Mouse (Mus musculus) kidney, postnatal 14 days (tissue): ENCODE results near the gene Nav2.

Source experiments
- DNase-seq: peaks from one replicate; pipeline ENCODE4 v3.0.0; 2022; ENCODE audit warnings: mixed read lengths

Gene Nav2

DNA sequence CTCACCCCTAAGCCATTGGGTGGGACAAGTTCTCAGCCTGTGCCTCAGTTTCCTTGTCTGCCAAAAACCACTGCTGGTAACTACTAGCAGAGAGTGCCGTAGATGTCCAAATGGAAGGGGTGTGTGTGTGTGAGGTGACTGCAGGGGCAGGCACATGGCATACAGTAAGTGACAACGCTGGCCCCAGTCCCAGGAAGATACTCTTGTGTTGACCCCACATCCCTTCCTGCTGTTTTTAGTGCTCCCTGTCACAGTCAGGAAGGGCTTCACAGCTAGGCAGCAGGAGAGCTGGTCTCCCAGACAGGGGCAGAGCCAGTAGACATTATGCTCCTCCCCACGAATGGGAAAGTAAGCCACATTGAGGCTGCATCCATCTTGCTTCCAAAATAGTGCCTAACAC lies 264.4 kb downstream of the Nav2 start:
- DNase-seq, result peak; percentile 26

DNA sequence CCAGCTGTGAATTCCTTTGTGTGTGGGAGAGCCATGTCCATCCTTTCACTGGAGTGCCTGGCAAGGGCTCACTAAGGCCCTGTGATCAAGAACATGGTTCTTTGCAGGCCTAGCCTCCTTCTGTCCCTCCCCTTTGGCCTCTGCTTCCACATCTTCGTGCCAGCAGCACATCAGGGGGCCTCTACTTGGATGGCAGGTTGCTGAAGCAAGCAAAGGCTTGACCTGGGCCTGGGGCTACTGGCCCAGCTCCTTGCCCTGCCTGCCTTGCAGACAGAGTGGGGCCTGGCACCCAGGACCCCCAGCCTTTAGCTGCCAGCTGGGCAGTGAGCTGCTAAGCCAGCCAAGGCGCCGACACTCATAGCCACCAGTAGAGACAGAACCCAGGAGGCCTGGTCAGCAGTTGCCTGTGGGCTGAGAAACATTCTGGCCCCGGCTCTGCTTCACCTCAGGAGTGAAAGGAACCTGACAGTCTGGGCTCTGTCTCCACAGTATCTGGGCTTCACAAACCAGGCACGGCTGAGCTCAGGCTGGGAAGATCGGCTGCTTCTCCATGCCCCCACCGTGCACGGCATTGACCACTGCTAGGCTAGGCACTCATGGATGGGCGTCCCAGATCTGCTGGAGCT lies 267.4 kb downstream of the Nav2 start:
- no peak for DNase-seq

DNA sequence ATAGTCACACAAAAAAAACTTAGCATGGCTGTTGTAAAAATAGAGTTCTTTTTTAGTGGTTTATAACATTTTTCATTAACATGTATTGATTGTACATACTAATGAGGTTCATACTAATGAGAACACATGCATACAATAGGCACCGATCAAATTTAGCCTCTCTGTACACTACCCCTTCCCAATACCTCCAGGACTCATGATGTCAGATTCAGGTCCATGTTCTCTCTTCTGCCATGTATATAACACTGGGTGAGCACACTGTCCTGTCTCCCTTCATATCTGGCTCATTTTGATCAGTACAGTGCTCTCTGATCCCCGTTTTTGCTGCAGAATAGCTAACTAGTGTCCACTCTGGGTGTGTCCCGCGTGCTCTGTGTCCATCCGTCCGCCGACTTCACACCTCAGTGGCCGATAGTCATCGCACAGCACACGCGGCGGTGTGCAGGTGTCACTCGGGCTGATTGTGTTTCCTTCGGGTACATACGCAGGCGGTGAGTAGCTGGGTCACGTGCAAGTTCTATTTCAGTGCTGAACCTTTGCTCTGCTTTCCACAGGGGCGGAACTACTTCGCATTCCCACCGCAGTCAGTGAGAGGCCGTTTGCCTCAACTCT lies 268.2 kb downstream of the Nav2 start:
- DNase-seq, result peak; percentile 16

DNA sequence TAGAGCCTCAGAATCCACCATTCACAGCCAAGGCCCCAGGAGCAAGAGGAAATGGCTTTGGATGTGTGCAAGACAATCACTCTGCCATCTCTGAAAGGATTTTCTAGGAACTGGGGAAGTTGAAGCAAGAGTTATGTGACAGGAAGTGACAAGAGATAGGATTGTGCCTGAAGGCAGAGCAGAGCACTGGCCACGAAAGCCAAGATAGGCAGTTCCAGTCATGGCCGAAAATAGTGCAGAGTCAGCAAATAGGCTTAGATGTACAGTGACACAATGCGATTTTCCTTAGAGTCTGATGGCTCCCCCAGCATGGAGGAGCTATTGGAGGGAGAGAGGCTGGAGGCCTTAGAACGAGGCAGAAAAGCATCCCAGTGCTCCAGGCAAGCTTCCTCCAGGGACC lies 269.7 kb downstream of the Nav2 start:
- no peak for DNase-seq

DNA sequence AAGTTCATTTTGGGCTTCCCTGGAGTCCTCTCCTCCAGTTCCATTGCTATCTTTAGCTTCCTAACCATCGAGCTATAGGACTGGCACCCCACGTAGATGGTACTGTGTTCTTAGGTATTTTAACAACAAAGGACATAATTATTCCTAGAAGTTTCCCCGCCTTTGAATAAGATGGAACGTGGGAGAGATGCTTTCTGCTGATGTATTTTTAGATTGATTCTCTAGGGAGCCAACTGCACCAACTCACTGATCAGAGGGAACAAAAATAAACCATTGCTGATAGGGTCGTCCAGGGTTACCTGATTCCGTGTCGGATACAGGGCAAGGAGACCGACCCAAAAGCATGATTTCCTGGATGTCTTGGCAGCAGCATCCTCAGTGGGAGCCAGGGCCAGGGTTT lies 272.5 kb downstream of the Nav2 start:
- DNase-seq, result no peak

DNA sequence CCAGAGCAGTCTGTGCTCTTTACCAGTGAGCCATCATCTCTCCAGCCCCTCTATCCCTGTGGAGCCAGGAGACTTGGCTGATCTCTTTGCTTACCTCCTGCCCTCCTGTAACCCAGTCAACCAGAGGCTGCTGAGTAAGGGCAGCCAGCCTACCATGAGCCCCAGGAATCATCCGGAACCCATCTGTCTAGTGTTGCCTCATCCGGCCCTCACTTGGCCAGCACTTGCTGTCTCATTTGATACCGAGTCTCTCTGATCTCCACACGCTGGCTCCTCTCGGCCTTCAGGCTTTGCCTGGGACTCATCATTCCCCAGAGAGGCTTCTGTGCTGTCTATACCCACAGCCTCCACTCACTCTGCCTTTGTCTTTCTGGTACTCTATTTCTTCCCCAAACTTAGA lies 273.9 kb downstream of the Nav2 start:
- no peak for DNase-seq

DNA sequence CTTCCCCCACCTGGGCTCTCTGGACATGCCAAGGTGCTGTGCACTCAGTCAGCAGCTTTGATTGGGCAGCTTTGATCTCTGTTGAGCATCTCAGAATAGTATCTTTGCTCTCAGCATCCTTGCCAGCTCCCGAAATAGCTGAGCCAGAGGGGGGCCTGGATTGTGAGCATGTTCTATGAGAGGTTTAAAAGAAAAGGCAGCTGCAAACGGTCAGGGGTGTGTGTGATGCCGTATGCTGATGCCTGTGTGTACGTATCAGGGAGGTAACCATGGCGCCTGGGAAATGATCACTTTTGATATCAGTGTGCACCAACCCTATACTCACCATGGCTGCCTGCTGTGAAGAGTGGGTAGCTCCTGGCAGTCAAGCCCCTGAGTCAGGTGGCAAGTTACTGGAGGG lies 275.2 kb downstream of the Nav2 start:
- DNase-seq, result no peak

DNA sequence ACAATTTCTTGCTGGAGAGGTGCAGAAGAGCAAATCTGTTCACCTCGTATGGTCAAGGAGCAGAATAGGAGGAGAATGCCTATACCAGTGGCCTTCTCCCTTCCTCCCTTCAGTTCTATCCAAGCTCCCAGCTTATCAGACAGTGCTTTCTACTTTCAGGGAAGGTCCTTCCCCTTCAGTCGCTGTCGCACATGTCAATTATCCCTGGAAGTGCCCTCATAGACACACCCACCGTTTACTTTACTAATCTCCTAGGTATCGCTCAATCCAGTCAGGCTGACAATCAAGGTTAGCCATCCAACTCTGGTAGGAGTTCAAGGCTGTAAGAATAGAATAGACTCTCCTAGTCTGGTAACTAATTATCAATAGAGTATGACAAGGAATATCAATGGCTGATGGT lies 277.5 kb downstream of the Nav2 start:
- no peak for DNase-seq

DNA sequence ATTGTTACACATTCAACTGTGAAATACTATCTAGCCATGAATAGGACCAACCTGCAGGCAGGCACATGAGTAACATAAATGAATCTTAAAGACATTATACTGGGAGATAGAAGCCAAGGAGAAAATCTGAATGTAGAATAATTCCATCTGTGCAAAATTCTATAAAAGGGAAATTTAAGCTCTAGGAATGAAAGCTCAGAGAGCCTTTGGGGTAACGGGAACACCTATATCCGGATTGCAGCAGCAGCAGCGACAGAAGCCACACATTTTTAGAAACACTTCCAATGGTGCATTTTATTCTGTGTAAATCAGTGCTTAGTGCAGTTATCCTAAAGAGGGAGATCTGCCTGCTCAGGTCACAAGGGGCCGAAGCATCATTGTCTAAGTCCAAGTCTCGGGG lies 280.8 kb downstream of the Nav2 start:
- DNase-seq, result no peak

DNA sequence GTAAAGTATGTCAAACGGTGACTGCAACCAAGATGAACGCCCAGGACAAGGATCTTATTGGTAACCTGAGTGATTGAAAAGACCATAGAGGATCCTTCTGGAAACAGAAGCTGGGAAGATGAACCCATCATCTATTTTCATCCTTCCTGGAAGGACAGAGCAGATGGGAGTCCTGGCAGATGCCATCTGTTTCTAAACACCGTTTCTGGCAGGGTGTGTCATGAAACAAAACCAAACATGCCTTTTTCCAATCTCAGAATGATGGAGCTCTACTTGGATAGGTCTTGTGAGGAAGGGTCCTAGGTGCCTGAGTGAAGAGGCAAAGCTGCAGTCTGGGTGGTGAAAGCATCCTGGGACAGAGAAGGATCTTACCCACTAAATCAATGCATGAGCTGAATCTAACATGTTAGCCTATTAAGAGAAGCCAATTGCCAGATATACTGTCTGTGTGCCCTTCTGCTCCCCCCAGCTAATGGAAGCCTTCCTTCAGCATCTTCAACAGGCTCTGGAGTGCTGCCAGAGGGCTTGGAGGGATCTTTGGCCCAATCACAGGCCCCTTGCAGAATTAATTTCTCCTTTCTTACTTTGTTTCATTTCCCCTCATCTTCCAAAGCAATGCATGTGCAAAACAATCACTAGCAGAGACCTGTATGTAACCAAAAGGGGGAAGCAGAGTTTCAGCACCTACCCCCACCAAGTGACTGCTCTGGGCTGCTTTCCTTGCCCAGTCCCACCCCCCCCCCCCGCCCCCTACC lies 281.9 kb downstream of the Nav2 start:
- no peak for DNase-seq

DNA sequence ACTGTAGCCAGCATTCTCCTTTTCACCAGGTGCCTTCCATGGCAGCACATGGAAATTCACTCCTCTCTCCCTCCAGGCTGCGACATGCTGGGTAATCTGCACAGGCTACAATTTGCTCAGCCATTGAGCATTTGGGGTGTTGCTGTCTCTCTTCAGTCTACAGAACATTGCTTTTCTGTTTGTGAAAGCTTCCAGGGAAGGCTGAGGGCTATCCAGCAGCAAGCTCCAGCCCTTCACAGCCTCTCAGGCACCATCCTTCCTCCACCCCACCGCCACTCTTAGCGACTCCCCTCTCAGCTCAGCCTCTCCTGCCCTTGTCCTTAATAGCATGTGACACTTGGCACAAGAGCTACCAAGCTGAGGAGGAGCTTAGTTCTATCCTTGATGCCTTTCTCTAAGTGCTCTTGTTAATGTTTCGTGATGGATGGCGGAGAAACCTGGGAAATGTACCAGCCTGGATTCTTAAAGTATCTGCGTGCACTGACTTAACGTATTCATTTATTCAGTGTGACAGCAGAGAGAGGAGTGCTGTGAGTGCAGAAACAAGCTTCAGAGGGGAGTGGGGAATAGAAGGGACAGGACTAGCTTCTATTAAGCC lies 282.7 kb downstream of the Nav2 start:
- DNase-seq, result no peak

DNA sequence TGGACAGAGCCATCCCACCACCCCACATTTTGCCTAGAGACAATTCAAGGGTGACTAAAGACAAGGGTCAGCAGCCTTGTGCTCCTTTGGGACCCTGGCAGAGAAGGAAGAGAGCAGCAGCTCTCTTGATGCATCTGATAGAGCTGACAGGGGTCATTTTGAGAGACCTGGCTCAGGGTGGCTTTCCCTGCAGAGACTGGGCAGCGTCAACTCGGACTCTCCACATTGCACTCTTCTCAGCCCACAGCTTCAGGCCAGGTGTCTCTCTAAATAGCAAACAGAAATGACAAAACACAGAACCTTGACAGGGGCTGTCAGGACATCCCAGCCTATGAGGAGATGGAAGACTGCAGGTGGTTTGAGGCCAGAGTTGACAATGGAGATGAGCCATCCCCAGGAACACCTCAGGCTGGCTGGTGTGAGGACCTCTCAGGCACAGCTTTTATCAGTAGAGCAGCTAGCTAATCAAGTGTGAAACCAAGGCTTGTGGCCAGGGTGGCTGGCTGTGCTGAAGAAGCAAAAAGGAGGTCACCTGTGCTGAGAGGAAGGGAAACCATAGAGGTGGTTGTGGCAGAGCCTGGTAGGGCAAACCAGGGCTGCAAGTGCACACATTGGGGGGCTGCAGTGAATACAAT lies 283.7 kb downstream of the Nav2 start:
- no peak for DNase-seq

DNA sequence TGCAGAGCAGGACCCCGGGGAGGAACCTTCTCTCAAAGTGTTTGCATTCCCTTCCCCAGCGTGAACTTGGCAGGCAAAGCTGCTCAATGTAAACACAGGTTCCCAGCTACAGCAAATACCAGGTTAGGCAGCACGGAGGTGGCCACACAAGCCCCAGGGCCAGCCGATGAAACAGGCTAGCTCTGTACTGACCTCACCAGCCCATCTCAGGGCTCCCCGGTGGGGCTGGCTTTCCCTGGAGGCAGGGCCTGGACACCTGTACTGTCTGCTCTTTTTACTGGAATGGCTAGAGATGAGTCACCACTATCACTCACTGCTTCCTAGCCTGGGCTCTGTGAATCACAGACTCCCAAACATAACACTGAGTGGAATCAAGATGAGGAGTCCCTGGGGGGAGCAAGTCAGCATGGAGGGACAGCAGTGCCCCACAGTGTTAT lies 287.2 kb downstream of the Nav2 start:
- DNase-seq, result no peak

DNA sequence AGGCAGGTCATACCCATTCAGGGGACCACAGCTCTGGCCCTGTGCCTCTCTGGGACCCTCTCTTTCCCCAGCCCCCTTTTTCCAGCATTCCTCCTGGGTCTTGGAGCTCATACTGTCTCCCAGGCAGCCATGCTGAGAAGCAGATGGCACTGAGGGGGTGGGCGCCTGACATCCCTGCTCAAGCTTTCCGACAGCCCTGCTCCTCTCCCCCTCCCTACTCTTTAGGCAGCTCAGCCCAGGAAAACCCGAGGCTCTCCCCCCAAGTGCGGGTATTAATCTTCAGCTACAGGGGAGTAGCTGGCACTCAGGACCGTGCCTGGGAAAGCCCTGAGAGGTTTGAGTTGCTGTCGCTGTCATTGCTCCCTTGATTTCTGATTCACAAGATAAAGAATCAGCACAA lies 290.9 kb downstream of the Nav2 start:
- DNase-seq, result no peak

DNA sequence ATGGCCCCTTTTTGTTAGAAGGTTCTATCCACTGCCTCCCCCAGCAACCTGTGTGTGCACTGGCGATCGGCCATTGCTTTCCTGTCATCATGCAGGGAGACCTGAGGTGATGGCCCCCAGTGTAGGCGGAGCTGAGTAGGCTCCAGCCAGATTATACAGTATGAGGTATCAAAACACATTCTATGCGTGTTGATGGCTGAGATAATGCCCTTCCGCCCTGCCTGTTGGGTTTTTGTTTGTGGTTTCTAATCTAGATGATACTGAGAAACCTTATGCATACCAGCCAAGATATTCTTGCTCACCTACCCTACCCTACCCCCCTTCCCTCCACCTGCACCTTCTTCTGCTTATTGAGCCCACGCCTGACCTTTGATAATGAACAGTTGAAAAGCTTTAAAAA lies 291.8 kb downstream of the Nav2 start:
- no peak for DNase-seq

DNA sequence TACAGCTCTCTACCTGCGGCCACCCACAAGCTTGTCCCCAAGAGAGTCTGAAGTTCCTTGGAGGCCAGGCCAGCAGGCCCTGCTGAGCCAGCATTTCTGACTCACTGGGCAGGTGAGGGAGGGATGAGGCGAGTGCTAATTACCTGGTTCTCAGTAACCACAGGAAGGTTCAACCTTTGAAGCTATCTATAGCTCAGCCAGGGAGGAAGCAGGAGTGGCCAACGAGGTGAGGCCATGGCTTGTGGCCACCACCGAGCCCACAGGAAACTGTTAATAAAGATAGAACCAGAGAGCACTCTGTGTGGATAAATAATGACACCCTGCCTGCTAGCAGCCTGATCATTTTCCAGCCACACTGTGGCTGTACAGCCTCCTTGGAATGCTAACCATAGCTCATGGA lies 294.5 kb downstream of the Nav2 start:
- DNase-seq, result no peak

DNA sequence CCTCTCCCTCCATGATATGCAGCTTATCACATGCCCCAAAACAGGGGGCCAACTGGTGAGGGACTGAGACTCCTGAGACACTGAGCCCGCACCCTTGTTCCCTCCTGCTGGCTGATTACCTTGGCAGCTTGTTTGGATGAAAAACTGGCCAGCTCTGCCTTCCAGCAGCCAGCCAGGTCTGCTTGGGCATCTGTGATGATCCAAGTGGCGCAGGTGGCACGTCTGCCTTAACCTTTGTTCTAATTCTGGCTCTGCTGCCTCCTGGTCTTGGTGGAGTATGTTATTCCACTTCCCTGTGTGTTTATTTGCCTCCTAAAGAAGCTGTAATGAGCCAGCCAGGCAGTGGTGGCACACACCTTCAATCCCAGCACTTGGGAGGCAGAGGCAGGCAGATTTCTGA lies 296.3 kb downstream of the Nav2 start:
- DNase-seq, result no peak

DNA sequence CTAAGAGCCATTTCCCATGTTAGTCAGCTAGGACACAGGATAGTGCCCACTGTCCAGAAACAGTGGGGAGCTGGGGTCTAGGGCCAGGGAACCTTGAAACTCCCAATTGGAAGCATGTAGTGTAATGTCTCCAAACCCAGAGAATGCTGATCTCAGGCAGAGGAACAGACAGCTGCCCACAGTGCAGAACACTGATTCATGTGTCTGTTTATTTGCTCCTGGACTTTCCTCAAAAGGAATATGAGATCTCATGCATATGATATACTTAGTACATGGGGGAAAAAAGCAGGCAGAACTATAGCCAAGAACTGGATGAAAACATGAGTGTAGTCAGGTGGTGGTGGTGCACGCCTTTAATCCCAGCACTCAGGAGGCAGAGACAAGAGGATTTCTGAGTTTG lies 297.0 kb downstream of the Nav2 start:
- no peak for DNase-seq

DNA sequence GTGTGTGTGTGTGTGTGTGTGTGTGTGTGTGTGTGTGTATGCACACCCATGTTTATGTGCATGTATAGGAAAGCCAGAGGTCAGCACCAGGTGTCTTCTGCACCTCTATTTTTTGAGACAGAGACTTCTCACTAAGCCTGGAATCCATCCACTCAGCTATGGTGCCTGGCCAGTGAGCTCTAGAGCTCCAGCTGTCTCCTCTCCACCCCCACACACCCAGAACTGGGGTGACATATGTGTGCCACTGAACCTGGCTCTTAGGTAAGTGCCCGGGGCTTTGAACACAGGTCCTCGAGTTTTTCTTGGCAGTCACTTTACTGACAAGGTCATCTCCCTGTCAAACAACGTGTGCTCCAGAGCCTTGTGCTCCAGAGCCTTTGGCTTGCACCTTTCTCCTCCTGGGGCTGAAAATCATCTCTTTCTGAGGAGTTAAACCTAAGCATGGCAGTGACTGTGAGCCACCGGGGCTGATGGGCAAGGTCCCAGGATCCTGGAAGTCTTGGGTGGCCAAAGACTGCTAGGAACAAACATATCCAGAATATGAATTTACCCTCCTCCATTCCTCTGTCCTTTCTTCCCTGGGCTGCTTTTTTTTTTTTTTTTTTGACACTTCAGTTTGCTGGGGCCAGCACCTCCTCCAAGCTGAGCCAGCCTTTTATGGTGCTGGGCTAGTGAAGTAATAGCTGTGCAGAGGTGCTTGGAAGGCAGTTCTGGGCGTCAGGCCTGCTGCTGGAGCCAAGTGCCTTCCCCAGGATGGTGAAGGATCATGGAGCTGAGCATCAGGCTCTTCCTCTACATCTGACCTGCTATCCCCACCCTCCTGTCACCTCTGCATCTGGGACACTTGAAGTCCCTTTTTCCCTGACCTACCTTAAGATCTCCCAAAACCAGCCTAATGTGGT lies 298.5 kb downstream of the Nav2 start:
- DNase-seq, result no peak

DNA sequence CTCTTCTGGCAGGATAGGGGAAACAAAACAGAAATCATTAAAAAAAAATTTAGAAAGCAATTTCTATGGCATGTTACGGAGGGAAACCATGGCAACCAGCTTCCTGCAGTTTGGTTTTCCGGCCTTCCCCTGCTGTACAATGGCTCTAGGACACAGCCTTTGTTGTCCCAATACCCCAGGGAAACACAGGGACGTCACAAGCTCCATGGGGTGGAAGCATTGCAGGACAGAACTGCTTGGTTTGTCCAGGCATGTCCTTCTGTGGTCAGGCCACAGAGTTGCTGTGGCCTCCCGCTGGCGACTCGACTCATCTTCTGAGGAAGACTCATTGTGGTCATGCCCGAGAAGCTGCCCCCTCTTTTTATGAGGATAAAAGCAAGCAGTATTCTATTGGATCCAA lies 301.0 kb downstream of the Nav2 start:
- DNase-seq, result peak; percentile 70

DNA sequence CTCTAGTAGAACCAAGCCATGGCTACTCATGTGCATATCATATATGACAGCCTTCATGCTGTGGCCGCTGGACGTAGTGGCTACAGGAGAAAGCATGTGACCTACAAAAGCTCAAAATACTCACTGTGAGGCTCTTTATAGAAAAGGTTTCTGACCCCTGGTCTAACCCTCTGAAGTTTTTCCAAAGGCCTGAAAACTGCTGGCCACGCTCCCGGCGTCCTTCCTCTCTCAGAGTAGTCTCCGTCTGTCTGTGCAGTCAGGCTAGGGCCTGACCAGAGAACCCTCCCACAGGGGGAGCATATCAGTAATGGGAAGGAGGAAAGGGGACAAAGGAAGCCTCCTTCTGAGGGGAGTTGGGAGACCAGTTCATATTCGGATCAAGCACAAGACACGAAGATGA lies 302.2 kb downstream of the Nav2 start:
- DNase-seq, result peak; percentile 51

DNA sequence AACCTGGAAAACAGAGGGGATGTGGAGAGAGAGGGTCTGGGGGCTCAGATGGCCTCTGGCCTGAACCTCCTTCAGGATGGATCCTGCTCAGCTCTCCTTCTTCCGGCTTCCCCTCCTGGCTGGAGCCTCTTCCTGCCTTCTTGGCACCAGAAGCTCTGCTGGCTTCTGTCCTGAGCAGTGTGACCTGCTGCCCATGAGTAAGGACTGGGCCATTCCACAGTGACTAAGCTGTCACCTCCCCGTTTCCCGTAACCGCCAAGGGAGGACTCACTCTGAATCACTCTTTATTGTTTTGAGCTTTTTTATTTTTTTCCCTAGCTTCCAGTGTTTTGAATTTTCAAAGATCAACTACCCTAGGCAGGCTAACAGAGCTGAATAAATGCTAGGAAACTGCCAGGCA lies 304.5 kb downstream of the Nav2 start:
- DNase-seq, result peak; percentile 76
